Mouse (Mus musculus) adrenal gland, postnatal 36 days (tissue): ENCODE results near the gene Atp7a. TPM values are rescaled to one million over a fixed set of nuclear protein-coding genes. Genes with fewer than 3 reads are reported as not detected.
"Not testable (repeated sequence)": the region's sequence is repeated elsewhere in the genome, so short reads cannot be mapped to it uniquely, and the experiment has no call there.

Experiments used
- DNase-seq, 2 experiments: peaks; one replicate each; pipeline ENCODE4 v3.0.0; 2021; ENCODE audit warnings: mixed read lengths in 1 of 2
- long read RNA-seq, 2 experiments: library from polyadenylated mRNA; stranded (forward); transcript quantifications; one replicate each; pipeline ENCODE4 v2.0.0; 2021; ENCODE audit warnings: borderline sequencing depth in 2 of 2
- total RNA-seq, 2 experiments: library from RNA; stranded (reverse); gene quantifications; 2 replicates each; pipeline ENCODE4 v1.2.3; 2021

Atp7a gene
- 10 to 100 TPM; 43.6 to 44.4 TPM for total RNA-seq
- long read RNA-seq, experiment 1, full-length matches to known transcripts = 1 of 4 reads
- long read RNA-seq, experiment 1, partial matches to known transcripts = 2 of 4 reads
- long read RNA-seq, experiment 1, other reads (novel, unspliced or antisense) = 1 of 4 reads
- long read RNA-seq, experiment 2 = 0 reads

DNA sequence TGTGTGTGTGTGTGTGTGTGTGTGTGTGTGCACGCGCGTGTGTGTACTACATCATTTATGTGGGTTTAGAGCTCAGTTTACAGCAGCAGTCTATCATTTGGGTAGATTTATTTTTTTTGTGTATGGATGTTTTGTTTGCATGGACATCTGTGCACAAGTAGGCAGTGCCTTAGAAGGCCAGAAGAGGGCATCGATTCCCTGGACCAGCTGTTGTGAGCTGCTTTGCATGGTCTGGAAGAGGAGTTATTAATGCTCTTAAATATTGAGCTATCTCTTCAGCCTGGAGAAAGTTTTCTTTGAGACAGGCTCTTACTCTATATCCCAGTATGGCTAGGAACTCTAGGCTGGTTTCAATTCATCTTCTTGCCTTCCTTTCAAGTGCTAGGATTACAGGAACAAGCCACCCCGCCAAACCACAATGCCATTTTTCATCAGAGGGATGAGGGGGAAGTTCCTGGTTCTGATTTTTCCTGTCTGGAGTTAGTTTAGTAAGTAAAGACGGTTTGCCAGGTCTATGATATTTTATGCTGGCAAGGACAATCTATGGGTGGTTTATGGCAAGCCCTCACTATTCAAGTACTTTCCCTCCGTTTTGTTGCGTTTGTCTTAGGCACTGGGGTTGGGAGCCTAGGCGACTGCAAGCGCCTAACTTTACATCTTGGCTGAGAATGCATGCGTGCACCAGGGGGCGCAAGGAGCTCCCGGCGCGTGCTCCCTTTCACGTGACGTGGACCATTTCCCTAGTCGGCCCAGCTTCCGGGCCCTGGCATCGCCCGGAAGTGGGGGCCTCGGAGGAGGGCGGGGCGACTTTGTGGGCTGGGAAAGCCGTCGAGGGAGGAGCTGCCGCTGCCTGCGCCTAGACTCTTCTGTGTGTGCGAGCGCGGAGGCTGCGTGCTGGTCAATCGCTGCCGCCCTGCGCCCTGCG lies at the start of gene Atp7a:
Gene Atp7a (plus strand): TSS at position 859 of the 925 bp plus-strand sequence.
- peak; percentile 92 to 95 for DNase-seq

DNA sequence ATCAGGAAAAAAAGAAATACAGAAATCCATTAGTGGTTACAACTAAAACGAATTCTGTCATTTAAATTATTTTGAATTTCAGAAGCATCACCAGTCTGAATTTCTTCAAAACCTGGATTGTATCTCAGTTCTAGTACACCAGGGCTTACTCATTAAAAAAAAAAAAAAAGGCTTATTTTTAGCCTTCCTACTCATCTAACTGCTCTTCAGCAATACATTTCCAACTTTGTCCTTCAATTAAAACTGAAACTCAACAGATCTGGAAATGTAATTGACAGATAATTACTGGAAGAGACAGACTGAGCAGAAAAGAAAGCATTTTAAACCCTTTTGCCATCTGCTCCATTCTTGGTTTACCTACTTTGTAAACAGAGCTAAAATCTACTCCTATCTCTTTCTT lies 25.5 kb upstream of the Atp7a start:
- DNase-seq = no peak

DNA sequence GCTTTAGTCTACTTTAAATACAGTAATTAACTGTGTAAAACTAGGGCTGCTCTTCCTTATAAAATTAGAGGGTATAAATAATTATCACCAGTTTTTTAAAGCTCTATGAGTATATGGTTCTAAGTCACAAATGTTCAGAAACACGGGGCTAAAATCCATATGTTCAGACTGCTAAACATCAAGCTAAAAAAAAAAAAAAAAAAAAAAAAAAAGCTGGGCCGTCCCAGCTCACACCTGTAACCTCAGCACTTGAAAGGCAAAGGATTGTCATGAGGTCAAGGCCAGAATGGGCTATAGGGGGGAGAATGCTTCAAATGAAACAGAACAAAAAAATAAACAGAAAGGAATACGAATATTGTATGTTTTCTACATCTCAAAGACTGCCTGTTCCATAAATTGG lies 16.3 kb upstream of the Atp7a start:
- DNase-seq = no peak

DNA sequence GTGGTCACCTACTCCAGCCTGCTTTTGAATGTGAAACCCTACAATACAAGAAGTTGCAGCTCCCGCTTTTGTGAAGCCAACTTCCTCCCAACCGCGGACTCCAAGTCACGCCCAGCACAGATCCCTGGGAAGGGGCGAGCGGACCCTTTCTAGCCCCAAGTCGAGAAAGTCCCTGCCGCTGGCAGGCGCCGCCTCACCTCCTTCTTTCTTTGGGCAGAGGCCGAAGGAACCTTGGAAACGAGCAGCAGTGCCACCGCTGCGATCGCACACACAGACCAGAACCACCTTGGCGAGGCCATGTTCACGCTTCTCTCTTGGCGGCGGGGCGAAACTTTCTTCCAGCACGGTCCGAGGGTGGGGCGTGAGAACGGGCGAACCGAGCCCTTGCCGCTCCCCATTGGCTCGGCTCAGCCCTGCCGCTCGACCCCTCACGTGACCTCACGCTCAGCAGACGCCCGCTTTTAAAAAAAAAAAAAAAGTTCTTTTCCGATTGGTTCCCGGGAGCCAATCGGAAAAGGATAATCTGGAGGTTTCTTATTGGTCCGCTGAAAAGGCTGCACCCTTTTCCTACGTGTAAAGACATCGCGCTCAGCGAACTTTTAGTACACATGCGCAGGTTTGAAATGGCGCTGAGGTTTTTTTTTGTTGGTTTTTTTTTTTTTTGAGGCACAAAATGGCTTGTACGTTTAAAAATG lies 15.5 kb upstream of the Atp7a start, which contains the start of gene Magt1:
Gene Magt1 (minus strand): TSS at position 442 of the 695 bp plus-strand sequence.
- DNase-seq = peak; percentile 88 to 91

DNA sequence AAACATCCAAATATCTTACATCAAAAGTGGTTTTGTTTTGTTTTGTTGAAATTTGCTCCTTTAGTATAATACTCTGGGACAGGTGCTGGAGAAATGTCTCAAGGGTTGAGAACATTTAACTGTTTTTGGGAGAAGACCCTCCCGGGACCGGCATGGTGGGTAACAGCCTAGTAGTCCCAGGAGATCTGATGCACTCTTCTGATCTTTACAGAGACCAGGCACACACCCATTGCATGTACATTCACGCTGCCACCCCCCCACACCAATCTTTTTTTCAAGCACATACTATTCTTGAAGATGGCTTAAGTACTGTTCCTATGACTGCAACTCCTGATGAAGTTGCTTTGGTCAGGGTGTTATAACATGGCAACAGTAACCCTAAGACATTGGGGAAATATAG lies 14.5 kb upstream of the Atp7a start:
- DNase-seq = no peak

DNA sequence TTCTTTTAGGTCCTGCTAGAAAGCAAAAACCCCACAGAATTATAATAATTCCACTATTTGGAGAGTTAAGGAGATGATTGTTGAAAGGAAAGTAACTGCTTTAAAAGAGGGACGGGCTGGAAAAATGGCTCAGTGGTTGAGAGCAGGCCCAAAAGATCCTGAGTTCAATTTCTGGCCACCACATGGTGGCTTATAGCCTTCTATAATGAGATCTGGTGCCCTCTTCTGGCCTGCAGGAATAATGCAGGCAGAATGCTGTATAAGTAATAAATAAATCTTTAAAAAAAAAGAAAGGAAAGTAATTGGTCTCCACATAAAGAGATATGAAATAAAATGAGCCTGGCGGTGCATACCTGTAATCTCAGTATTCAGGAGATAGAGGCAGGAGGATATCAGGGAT lies 13.9 kb upstream of the Atp7a start:
- peak in 1 of 2 experiments; percentile 50 for DNase-seq

DNA sequence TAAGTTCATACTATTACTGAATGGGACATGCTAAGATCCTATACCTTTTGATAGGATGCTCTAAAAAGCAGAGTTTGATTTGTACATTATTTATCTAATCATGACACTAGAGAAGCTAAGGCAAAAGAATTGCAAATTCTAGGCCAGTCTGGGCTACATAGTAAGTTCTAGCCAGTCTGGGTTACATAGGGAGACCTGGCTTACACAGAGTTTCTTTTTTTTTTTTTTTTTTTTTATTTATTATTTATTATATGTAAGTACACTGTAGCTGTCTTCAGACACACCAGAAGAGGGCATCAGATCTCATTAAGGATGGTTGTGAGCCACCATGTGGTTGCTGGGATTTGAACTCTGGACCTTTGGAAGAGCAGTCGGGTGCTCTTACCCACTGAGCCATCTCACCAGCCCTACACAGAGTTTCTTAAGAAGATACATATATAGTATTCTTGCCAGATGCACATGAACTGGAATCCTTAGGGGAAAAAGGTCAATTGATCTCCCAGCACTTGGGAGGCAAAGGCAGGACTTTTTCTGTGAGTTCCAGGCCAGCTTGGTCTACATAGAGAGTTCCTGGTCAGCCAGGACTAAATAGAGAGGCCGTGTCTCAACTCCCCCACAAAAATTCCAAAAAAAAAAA lies 12.2 kb upstream of the Atp7a start:
- not testable (repeated sequence) for DNase-seq

DNA sequence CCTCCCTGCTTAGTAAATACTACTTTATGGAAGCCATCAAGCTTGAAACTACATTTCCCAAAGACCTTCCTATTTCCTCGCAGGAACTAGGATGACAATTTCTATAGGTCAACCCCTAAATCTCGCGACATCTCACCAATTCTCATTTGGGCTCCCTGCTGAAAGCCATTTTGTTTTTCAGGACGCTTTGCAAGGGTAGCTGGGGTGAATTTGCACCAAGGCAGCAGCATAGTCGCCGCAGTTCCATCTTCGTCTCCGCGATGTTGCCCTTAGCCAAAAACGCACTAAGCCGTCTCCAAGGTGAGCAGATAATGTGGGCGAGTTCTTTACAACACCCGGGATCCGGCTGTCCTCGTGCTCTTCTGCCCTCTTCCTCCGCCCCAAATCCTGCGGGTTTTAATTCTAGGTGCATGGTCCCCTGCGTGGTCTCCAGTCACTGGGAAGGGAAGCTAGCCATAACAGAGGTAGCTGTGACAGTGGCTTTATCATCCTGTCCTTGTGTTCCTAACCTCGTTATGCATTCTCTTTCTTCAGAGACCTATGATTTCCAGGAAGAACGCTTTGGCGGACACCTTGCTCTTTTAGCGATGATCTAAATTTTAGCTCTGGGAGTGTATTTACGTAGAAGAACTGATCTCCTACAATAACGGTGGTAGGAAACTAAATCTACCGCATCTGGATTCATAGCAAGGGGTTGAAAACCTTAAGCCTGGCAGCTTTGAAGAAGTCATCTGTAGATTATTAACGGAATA lies 11.3 kb upstream of the Atp7a start, which contains the start of gene Cox7b:
Gene Cox7b (plus strand): TSS at position 130 of the 752 bp plus-strand sequence.
- DNase-seq = peak; percentile 64 to 77

DNA sequence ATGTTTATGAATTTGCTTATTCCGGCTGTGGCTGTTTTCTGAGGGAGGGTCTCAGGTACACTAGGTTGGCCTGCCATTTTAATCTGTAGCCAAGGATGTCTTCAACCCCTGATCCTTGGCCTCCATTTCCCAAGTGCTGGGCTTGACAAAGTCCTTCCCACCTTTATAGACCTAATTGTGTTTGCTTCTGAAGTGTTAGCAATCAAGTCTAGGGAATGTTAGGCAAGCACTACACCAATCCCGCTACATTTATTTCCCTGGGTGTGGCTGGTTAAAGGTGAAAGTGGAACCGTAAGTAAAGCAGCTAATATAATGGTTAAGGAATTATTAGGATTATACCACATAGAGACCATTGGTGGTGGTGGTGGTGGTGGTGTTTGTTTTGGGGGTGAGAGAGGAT lies 10.0 kb upstream of the Atp7a start:
- no peak for DNase-seq

DNA sequence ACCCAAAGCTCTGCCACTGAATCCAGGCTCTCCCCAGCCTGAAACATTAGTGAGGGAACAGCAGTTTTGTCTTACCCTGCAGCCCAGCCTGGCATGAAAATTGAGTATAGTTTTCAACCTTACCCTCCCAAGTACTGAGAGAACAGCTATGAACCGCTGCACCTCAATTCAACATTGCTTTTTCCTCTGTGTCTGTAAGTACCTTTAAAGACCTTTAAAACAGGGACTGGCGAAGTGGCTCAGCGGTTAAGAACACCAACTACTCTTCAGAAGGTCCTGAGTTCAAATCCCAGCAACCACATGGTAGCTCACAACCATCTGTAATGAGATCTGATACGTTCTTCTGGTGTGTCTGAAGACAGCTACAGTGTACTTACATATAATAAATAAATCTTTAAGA lies 9.6 kb upstream of the Atp7a start:
- DNase-seq = no peak

DNA sequence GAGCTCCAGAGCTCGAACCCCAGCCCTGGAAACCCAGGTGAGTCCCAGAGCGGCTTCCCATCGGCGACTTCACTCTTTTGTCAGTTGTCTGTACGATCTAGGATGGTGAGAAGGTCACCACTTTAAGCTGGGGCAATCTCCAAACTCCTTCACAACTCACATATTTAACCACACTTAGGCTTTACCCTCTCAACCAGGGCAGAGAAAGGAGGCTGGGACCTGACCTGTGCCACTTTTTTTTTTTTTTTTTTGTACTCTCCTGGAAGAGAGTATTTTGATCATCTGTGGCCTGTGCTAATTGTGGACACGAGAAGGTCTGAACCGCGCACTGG lies 233 bp downstream of the Atp7a start:
- no peak for DNase-seq

DNA sequence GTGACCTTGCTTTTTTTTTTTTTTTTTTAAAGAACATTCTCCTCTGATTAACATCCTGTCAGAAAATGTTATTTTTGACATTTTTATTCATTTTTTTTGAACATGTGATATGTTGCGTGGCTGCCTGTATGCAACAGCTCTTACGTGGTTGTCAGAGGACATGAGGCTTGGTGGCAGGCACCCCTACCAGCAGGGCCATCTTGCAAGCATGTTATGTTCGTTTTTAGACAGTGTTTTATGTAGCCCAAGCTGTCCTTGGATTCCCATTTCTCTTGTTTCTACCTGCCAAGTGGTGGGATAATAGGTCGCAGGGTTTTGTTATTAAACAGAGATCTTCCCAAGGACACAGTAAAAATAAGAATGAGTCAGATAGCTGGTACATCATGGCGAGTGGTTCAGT lies 3.1 kb downstream of the Atp7a start:
- no peak for DNase-seq

DNA sequence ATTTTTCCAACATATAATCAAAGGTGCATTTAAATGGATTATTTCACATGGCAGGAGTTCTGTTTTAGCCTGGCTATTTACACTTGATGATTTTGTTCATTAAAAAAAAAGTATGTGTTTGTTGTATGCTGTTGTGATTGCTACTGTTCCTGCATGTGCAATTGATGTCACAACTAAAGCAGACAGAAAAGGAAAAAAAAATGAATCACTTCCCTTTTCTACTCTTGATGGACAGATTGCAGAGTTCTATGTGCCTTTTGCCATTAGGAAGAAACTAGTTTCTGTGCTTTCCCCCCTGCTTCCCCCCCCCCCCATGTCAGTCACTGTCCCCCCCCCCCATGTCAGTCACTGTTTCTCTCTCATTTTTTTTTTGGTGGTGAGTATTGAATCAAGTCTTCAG lies 4.0 kb downstream of the Atp7a start:
- DNase-seq = no peak

DNA sequence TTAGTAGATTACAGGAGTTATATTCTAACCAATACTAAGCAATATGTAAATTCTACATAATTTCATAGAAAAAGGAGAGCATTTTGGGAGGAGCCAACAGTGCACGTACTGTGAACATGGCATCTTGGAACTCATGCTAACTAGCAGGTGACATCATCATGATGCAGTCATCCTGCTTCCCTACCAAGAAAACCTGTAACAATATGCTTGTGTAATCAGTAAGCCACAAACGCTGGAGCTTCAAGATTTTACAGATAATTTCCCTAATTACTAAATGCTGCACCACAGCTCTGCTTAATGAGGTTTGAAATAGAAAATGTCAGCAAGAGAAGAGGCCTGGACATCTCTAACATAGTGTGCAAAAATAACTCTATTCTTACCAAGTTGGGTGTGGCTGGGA lies 8.7 kb downstream of the Atp7a start:
- no peak for DNase-seq

DNA sequence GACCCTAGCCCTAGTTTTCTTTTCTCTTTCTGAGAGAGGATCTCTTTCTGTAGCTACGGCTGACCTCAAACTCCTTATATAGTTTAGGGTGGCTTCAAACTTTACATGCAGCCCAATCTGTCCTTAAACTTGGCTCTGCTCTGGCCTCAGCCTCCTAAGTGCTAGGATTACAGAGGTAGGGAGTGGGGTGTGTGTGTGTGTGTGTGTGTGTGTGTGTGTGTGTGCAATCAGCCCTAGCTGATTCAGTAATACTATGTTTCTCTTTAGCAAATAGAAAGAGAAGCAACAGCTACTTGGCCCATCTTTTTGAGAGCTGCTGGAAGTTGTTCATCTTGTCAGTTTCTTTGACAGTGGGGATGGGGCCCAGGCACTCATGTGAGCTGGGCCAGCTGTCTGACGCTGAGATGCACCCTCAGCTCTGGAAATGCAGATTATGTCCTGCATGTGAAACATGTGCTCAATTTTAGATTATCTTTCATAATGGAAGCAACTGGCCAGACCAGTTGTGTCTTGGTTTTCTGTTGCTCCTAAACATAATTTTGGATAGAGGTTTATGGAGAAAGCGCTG lies 10.2 kb downstream of the Atp7a start:
- DNase-seq = no peak

DNA sequence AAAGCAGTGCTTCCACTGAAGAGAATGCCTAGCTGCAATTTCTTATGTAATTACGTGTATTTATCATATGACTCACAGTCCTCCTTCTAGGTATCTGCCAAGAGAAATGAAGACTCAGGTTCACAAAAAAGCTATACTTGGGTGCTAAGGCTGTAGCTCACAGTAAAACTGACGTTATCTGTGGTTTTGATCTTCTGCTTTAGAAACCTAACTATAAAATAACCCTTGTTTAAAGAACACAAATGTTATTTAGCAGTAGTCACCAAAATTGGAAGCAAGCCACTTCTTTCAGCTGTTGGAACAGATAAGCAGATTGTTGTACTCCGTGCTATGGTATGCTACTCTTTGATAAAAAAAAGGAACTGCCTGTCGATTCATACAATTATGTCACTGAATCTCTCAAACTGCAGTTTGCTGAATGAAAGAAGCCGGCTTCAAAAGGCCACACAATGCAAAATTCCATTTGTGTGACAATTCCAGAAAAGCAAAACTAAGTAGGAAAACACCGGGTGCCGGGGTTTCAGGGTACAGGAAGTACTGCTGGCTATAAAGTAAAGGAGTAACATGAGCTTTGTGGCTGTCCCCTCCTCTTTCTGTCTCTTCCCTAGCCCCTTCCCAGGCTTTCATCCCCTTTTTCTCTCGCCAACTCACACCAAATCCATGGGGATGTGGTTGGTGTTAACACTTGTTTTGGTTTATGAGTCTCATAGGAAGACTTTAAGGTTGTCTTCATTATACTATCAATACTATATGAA lies 17.0 kb downstream of the Atp7a start:
- peak in 1 of 2 experiments; percentile 21 for DNase-seq

DNA sequence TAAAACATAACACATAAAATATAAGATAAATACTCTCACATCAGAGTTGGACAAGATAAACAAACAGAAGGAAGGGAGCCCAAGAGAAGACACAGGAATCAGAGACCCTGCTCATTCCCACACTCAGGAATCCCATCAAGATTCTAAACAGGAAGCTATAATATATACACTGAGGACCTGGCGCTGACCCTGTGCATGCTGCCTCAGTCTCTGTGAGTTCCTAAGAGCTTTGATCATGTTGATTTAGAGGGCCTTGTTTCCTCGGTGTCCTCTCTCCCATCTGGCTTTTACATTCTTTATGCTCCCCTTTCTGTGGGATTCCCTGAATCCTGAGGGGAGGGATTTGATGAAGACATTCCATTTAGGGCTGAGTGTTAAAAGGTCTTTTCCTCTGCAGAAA lies 18.4 kb downstream of the Atp7a start:
- no peak for DNase-seq

DNA sequence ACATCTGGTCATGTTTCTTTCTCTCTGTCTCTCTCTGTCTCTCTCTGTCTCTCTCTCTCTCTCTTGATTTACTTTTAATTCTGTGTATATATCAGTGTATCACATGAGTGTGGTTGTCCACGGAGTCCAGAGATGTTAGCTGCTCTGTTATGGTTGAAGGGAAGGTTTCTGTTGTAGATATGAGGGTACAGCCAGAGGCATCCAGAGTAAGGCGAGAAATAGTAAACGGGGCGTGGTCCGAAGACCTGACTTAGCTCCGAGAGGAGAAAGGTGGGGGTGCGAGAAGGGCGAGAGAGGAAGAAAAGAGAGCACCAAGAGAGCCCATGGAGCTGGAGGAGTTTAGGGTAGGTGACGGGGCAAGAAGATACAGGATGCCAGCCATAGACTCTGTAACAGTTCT lies 18.9 kb downstream of the Atp7a start:
- no peak for DNase-seq

DNA sequence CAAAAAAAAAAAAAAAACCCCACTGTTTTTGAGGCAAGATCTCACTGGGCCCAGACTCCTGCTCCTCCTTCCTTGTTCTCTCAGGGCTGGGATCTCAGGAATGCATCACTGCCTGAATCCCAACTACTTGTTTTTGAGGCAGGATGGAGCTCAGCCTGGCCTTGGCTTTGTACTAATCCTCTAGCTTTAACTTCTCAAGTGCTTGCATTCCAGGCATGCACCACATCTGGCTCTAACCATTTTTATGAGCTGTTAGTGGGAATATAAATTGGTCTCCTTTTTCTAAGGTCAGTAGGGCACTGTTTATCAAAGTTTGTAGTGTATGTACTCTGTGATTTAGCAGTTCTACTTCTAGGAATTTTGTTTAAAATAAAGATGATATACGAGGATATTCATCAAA lies 21.1 kb downstream of the Atp7a start:
- no peak for DNase-seq

DNA sequence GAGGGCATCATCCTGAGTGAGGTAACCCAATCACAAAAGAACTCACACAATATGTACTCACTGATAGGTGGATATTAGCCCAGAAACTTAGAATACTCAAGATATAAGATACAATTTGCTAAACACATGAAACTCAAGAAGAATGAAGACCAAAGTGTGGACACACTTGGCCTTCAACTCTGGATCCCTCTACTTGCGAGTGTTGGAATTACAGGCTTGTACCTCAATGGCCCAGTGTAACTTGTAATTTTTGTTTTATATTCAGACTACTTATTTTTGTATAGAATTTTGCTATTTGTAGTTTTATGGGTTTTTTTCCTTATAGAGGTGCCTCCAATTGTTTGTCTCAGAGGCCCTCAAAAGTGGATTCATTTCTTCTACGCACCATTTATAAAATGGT lies 50.8 kb downstream of the Atp7a start:
- not testable (repeated sequence) for DNase-seq
